Mouse (Mus musculus) neural tube, embryonic 13.5 days (tissue): ENCODE results near the gene Gucy2c. TPM values are rescaled to one million over a fixed set of nuclear protein-coding genes. Genes with fewer than 3 reads are reported as not detected.
"Not testable (repeated sequence)": the region's sequence is repeated elsewhere in the genome, so short reads cannot be mapped to it uniquely, and the experiment has no call there.

Experiments used
- ATAC-seq: fragments of 200-750 bp; cut with Nextera tagmentation; 2 replicates; pipeline ENCODE4 v1.8.0; 2017; ENCODE audit warnings: low read depth, mild to moderate bottlenecking, moderate TSS enrichment, moderate library complexity
- H3K27ac ChIP-seq: fragments of 300-500 bp; sonication (generic); replicated peaks from 2 replicates; pipeline ENCODE4 v1.5.1; 2015; ENCODE audit warnings: moderate library complexity, mild to moderate bottlenecking, inconsistent platforms
- H3K27me3 ChIP-seq: fragments of 300-500 bp; sonication (generic); 2 replicates; pipeline ENCODE4 v1.6.1; 2015; ENCODE audit warnings: mild to moderate bottlenecking, inconsistent platforms
- H3K36me3 ChIP-seq: fragments of 300-500 bp; sonication (generic); 2 replicates; pipeline ENCODE4 v1.6.1; 2015; ENCODE audit warnings: mild to moderate bottlenecking, inconsistent platforms
- H3K4me1 ChIP-seq: fragments of 300-500 bp; sonication (generic); replicated peaks from 2 replicates; pipeline ENCODE4 v1.6.1; 2015; ENCODE audit warnings: inconsistent platforms
- H3K4me2 ChIP-seq: fragments of 300-500 bp; sonication (generic); 2 replicates; pipeline ENCODE4 v1.6.1; 2015; ENCODE audit warnings: inconsistent platforms, mild to moderate bottlenecking, moderate library complexity
- H3K4me3 ChIP-seq: fragments of 300-500 bp; sonication (generic); 2 replicates; pipeline ENCODE4 v1.5.1; 2015; ENCODE audit warnings: mild to moderate bottlenecking, inconsistent platforms
- H3K9ac ChIP-seq: fragments of 300-500 bp; sonication (generic); 2 replicates; pipeline ENCODE4 v1.6.1; 2015; ENCODE audit warnings: moderate library complexity, mild to moderate bottlenecking, inconsistent platforms
- H3K9me3 ChIP-seq: fragments of 300-500 bp; sonication (generic); 2 replicates; pipeline ENCODE4 v1.6.1; 2016; ENCODE audit warnings: inconsistent platforms
- WGBS: fragments of 180-500 bp; shearing (Covaris S2); methylation state at CpG from one replicate; pipeline ENCODE4 v1.1.7; 2015; 5-methylcytosine and 5-hydroxymethylcytosine counted together
- polyA plus RNA-seq: library from polyadenylated mRNA; unstranded; fragments of >200 nt; fragmentation: Nextera tagmentation; extraction: Ambion mirVana; gene quantifications from 2 replicates; pipeline ENCODE4 v1.2.1, GENCODE M21; 2015

Gene Gucy2c
- polyA plus RNA-seq, 1 experiment from 2014 or later, result 0.28 TPM

- peaks cover 16% of the 10 kb centered on the region for H3K4me1 ChIP-seq
- H3K4me2 ChIP-seq, result no peak overlapping the region
- H3K36me3 ChIP-seq, result no peaks in the 10 kb centered on the region
- H3K27ac ChIP-seq, result no peak overlapping the region
- 87% methylated on average over 6 of the region's 6 CpGs for WGBS
- no peaks in the 10 kb centered on the region for H3K27me3 ChIP-seq
- no peaks in the 10 kb centered on the region for H3K9me3 ChIP-seq
- ATAC-seq, result no peak
- no peak overlapping the region for H3K4me3 ChIP-seq
- no peak overlapping the region for H3K9ac ChIP-seq
These were observed 19.7 kb upstream of the Gucy2c start for GRCm38 (mm10) chr6:136801274-136801673.

GRCm38 (mm10) chr6:136800710-136801109 lies 19.1 kb upstream of the Gucy2c start:
- no peaks in the 10 kb centered on the region for H3K27me3 ChIP-seq
- no peaks in the 10 kb centered on the region for H3K9me3 ChIP-seq
- no peaks in the 10 kb centered on the region for H3K36me3 ChIP-seq
- H3K4me1 ChIP-seq, result peaks cover 16% of the 10 kb centered on the region
- no peak overlapping the region for H3K9ac ChIP-seq
- no peak overlapping the region for H3K4me2 ChIP-seq
- H3K4me3 ChIP-seq, result no peak overlapping the region
- WGBS, result 91% methylated on average over 8 of the region's 8 CpGs
- no peak for ATAC-seq
- H3K27ac ChIP-seq, result no peak overlapping the region

GRCm38 (mm10) chr6:136797874-136798693 lies 16.5 kb upstream of the Gucy2c start:
- ATAC-seq, H3K9ac ChIP-seq, H3K27ac ChIP-seq, H3K4me2 ChIP-seq, H3K9me3 ChIP-seq, H3K36me3 ChIP-seq, H3K27me3 ChIP-seq, H3K4me3 ChIP-seq: not testable (repeated sequence)
- WGBS, result 85% methylated on average over 3 of the region's 3 CpGs
- peaks cover 15% of the 10 kb centered on the region for H3K4me1 ChIP-seq

GRCm38 (mm10) chr6:136795850-136796249 lies 14.3 kb upstream of the Gucy2c start:
- ATAC-seq, result no peak
- Histone ChIP-seq H3K9me3 (no peaks in the 10 kb centered on the region), H3K27me3 (peaks cover 8% of the 10 kb centered on the region), H3K4me2 (no peak overlapping the region), H3K4me1 (peaks cover 11% of the 10 kb centered on the region), H3K36me3 (no peaks in the 10 kb centered on the region), H3K9ac (no peak overlapping the region), H3K27ac (no peak overlapping the region), H3K4me3 (no peak overlapping the region)
- WGBS, result 33% methylated on average over 6 of the region's 6 CpGs

- 61% methylated on average over 1 of the region's 1 CpGs for WGBS
- H3K27me3 ChIP-seq, result peaks cover 8% of the 10 kb centered on the region
- no peaks in the 10 kb centered on the region for H3K36me3 ChIP-seq
- no peak overlapping the region for H3K4me3 ChIP-seq
- ATAC-seq, result no peak
- H3K4me2 ChIP-seq, result no peak overlapping the region
- no peak overlapping the region for H3K27ac ChIP-seq
- no peaks in the 10 kb centered on the region for H3K9me3 ChIP-seq
- peaks cover 11% of the 10 kb centered on the region for H3K4me1 ChIP-seq
- no peak overlapping the region for H3K9ac ChIP-seq
These were observed 13.5 kb upstream of the Gucy2c start for GRCm38 (mm10) chr6:136795110-136795509.

GRCm38 (mm10) chr6:136793831-136794525 lies 12.4 kb upstream of the Gucy2c start:
- peak overlapping the region; percentile 63 for H3K4me2 ChIP-seq
- H3K4me1 ChIP-seq, result peaks cover 11% of the 10 kb centered on the region
- peak overlapping the region; percentile 59 for H3K9ac ChIP-seq
- no peak for ATAC-seq
- no peaks in the 10 kb centered on the region for H3K9me3 ChIP-seq
- H3K36me3 ChIP-seq, result no peaks in the 10 kb centered on the region
- peak overlapping the region; percentile 31 for H3K4me3 ChIP-seq
- under 1% methylated on average over 24 of the region's 24 CpGs for WGBS
- no peak overlapping the region for H3K27ac ChIP-seq
- H3K27me3 ChIP-seq, result peaks cover 8% of the 10 kb centered on the region

GRCm38 (mm10) chr6:136792884-136793758 lies 11.6 kb upstream of the Gucy2c start:
- H3K9ac ChIP-seq, result peak overlapping the region; percentile 59; the same call in 1 of the 2 replicates
- H3K9me3 ChIP-seq, result no peaks in the 10 kb centered on the region
- H3K27me3 ChIP-seq, result peaks cover 8% of the 10 kb centered on the region
- 20% methylated on average over 16 of the region's 16 CpGs for WGBS
- peaks cover 11% of the 10 kb centered on the region for H3K4me1 ChIP-seq
- no peak overlapping the region for H3K27ac ChIP-seq
- peak overlapping the region; percentile 31 for H3K4me3 ChIP-seq
- no peak for ATAC-seq
- peak overlapping the region; percentile 63 for H3K4me2 ChIP-seq
- no peaks in the 10 kb centered on the region for H3K36me3 ChIP-seq

GRCm38 (mm10) chr6:136789391-136789971 lies 7.9 kb upstream of the Gucy2c start:
- no peak overlapping the region for H3K27ac ChIP-seq
- no peak for ATAC-seq
- H3K4me1 ChIP-seq, result peaks cover 11% of the 10 kb centered on the region
- 79% methylated on average over 5 of the region's 5 CpGs for WGBS
- H3K27me3 ChIP-seq, result peaks cover 8% of the 10 kb centered on the region
- no peak overlapping the region for H3K4me3 ChIP-seq
- no peak overlapping the region for H3K4me2 ChIP-seq
- no peak overlapping the region for H3K9ac ChIP-seq
- no peaks in the 10 kb centered on the region for H3K36me3 ChIP-seq
- H3K9me3 ChIP-seq, result no peaks in the 10 kb centered on the region

GRCm38 (mm10) chr6:136782761-136783160 lies 1.2 kb upstream of the Gucy2c start:
- no peak overlapping the region for H3K9ac ChIP-seq
- no peak overlapping the region for H3K4me2 ChIP-seq
- WGBS, result 80% methylated on average over 9 of the region's 9 CpGs

GRCm38 (mm10) chr6:136782146-136782545 lies 581 bp upstream of the Gucy2c start:
- ATAC-seq, result no peak
- H3K9ac ChIP-seq, result no peak overlapping the region
- no peaks in the 10 kb centered on the region for H3K27me3 ChIP-seq
- 87% methylated on average over 12 of the region's 12 CpGs for WGBS
- no peak overlapping the region for H3K27ac ChIP-seq
- no peak overlapping the region for H3K4me3 ChIP-seq
- no peaks in the 10 kb centered on the region for H3K9me3 ChIP-seq
- H3K4me1 ChIP-seq, result no peaks in the 10 kb centered on the region
- H3K36me3 ChIP-seq, result no peaks in the 10 kb centered on the region
- H3K4me2 ChIP-seq, result no peak overlapping the region

More at GRCm38 (mm10) chr6:136782761-136783160, 1.2 kb upstream of the Gucy2c start:
- no peak overlapping the region for H3K27ac ChIP-seq
- no peaks in the 10 kb centered on the region for H3K36me3 ChIP-seq
- no peaks in the 10 kb centered on the region for H3K4me1 ChIP-seq
- H3K27me3 ChIP-seq, result no peaks in the 10 kb centered on the region
- no peaks in the 10 kb centered on the region for H3K9me3 ChIP-seq
- ATAC-seq, result no peak
- no peak overlapping the region for H3K4me3 ChIP-seq

- H3K27me3 ChIP-seq, result no peaks in the 10 kb centered on the region
- H3K36me3 ChIP-seq, result no peaks in the 10 kb centered on the region
- no peak overlapping the region for H3K4me3 ChIP-seq
- no peak overlapping the region for H3K9ac ChIP-seq
- H3K4me2 ChIP-seq, result no peak overlapping the region
- ATAC-seq, result no peak
- H3K4me1 ChIP-seq, result no peaks in the 10 kb centered on the region
- H3K27ac ChIP-seq, result no peak overlapping the region
- WGBS, result 79% methylated on average over 1 of the region's 1 CpGs
- H3K9me3 ChIP-seq, result no peaks in the 10 kb centered on the region
These were observed 5.2 kb downstream of the Gucy2c start for GRCm38 (mm10) chr6:136776392-136776791.
